Mouse (Mus musculus): ENCODE measurements around the gene Ascc3. TPM values are rescaled to one million over a fixed set of nuclear protein-coding genes. Genes with fewer than 3 reads are reported as not detected.

Gene Ascc3
- polyA plus RNA-seq, 1 experiment from 2014 or later = 20.0 TPM

DNA sequence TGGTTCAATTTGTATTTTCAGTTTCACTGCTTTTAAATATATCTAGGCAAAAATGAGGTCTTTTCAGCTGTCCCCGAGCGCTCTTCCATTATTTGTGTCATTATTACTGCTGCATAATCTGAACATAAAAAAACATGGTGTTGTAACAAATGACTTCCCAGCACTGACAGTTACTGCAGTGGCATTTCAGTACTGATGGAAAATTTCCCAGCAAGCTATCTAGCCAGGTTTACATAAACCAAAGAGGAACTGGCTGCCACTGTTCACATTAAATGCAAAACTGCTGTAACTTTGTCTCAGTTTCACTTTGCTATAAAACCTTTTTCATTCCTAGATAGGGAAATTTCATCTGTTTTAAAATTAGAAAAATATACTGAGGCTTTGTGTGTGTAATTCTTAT lies 170.5 kb downstream of the Ascc3 start:
- no peaks in the 10 kb centered on the region for H3K27me3 ChIP-seq
- 74% methylated on average over 2 of the region's 2 CpGs for WGBS
- H3K27ac ChIP-seq (replicated peaks) = no peak overlapping the region
- no peaks in the 10 kb centered on the region for H3K9me3 ChIP-seq (replicated peaks)
- H3K4me1 ChIP-seq = no peaks in the 10 kb centered on the region
- no peak overlapping the region for H3K4me3 ChIP-seq (replicated peaks)
- no peaks in the 10 kb centered on the region for H3K36me3 ChIP-seq
- no peak for ATAC-seq (ENCODE audit: insufficient number of reproducible peaks, low FRiP score, low TSS enrichment, low read depth)
- H3K9ac ChIP-seq = no peak overlapping the region
- H3K4me2 ChIP-seq (replicated peaks) = no peak overlapping the region

DNA sequence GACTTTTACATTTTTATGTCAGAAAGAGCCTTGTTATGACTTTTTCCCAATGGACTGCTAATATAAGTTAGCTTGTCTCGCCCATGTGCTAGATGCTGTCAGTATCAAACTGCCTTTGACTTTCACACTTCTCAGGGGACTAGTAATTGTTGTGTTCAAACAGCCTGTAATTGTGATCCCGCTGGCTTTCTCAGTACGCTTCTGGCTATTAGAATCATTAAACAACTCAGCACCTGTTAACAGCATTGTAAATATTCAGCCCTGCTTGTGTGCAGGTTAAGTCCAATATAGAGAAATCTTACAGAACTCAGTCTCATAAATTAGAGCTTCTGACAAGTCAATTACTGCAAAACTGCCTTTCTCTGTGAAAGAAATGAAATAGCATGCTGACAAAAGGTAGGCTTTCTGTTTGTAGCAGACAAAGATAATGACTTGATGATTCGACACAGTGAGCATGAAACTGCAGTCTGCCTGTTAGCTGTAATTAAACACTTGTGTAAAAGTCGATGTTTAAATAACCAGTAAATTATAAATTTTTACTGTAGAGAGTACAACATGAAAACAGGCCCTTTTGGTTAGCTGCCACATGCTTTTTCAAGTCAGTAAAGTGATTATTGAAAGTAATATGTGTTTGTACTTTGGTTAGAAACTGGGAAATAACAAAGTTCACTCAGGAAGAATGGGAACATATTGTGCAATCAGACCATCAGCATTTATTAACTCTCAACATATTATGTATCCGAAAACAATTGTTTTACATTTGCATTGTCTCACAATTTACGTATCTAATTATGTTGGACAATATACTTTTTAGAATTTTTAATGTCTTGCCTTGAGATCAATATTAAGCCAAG lies 171.2 kb downstream of the Ascc3 start:
- WGBS = 70% methylated on average over 7 of the region's 7 CpGs
- Histone ChIP-seq H3K27ac (replicated peaks) (no peak overlapping the region), H3K36me3 (no peaks in the 10 kb centered on the region), H3K9ac (no peak overlapping the region), H3K4me2 (replicated peaks) (no peak overlapping the region), H3K9me3 (replicated peaks) (no peaks in the 10 kb centered on the region), H3K27me3 (no peaks in the 10 kb centered on the region), H3K4me3 (replicated peaks) (no peak overlapping the region), H3K4me1 (no peaks in the 10 kb centered on the region)
- ATAC-seq (ENCODE audit: insufficient number of reproducible peaks, low FRiP score, low TSS enrichment, low read depth) = no peak

DNA sequence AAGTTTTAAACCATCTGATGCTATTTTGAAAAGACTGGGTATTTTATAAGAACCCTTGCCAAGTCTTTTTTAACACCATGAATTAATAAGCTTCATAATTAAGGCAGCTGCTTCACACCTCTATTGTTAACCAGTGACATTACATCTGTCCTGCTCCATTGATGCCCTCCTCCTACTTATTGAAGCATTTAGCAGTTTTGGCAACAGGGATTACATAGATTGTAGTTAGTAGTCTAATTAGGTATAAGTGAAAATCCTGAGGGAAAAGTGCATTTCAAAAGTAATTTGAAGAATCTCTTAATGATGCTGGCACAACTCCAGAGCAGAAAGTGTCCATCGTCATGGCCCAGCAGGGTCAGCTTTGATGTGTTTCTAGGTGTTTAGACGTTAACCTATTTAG lies 180.3 kb downstream of the Ascc3 start:
- Histone ChIP-seq H3K4me1 (no peaks in the 10 kb centered on the region), H3K9ac (no peak overlapping the region), H3K27me3 (no peaks in the 10 kb centered on the region), H3K9me3 (replicated peaks) (no peaks in the 10 kb centered on the region), H3K27ac (replicated peaks) (no peak overlapping the region), H3K36me3 (no peaks in the 10 kb centered on the region), H3K4me2 (replicated peaks) (no peak overlapping the region), H3K4me3 (replicated peaks) (no peak overlapping the region)
- no peak for ATAC-seq (ENCODE audit: insufficient number of reproducible peaks, low FRiP score, low TSS enrichment, low read depth)
- 63% methylated on average over 2 of the region's 2 CpGs for WGBS

DNA sequence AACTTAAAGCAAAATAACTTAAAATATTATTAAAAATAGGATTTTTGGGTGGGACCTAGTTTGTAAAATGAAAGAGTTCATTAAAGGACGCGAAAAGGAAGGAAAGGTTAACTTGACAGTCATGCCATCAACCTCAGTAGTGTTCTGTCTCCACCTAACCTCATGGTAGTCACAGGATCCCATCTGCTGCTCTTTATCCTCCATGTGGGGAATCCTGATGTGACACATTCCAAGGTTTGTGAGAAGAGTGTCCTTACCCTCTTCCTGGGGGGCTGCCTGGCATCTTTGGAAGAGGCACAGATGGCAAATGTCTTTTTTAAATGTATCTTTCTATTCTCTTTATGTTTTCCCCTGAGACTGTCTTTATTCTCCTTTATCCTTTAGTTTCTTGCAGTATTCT lies 181.4 kb downstream of the Ascc3 start:
- no peaks in the 10 kb centered on the region for H3K4me1 ChIP-seq
- ATAC-seq (ENCODE audit: insufficient number of reproducible peaks, low FRiP score, low TSS enrichment, low read depth) = no peak
- no peak overlapping the region for H3K4me2 ChIP-seq (replicated peaks)
- no peak overlapping the region for H3K4me3 ChIP-seq (replicated peaks)
- no peak overlapping the region for H3K9ac ChIP-seq
- H3K27ac ChIP-seq (replicated peaks) = no peak overlapping the region
- WGBS = 90% methylated on average over 2 of the region's 2 CpGs
- no peaks in the 10 kb centered on the region for H3K27me3 ChIP-seq
- no peaks in the 10 kb centered on the region for H3K9me3 ChIP-seq (replicated peaks)
- H3K36me3 ChIP-seq = no peaks in the 10 kb centered on the region

DNA sequence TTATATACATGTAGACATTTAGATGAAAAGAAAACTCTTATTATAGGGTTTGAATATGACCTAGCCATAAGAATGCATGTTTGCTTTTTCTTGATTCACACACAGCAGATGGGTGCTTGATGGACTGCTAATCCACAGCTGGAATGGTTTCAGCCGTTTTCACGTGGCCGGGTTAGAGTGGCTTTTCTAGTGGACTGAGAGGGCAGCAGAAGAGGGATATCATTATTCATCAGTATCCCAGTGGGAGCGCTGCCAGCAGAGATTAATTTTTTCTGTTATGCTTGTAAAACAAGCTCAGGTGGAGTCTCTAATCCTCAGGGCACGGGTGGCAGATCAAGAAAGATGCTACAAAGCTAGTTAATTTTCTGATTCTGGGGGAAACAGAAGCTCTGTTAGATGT lies 200.4 kb downstream of the Ascc3 start:
- WGBS = 33% methylated on average over 5 of the region's 5 CpGs
- no peaks in the 10 kb centered on the region for H3K27me3 ChIP-seq
- ATAC-seq (ENCODE audit: insufficient number of reproducible peaks, low FRiP score, low TSS enrichment, low read depth) = no peak
- no peak overlapping the region for H3K27ac ChIP-seq (replicated peaks)
- no peak overlapping the region for H3K4me3 ChIP-seq (replicated peaks)
- H3K36me3 ChIP-seq = no peaks in the 10 kb centered on the region
- no peak overlapping the region for H3K9ac ChIP-seq
- H3K4me2 ChIP-seq (replicated peaks) = no peak overlapping the region
- H3K4me1 ChIP-seq = no peaks in the 10 kb centered on the region
- H3K9me3 ChIP-seq (replicated peaks) = no peaks in the 10 kb centered on the region

DNA sequence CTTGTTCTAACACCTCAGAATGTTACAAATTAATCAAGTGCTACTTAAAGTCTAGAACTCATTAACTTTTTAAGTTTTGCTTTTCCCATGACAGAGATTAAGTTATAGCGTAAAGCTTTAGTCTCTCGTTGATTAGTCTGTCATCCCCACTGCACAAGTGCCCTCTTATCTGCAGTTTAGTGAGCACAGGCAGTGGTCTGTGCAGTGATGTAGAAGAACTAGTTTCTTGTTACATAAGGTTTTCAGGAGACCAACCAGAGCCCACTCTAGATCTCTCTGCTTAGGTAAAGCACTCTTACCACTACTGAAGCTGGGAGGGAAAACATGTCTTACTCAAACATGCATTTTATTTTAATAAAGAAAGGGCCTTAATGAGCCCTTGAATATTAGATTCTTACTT lies 209.1 kb downstream of the Ascc3 start:
- ATAC-seq (ENCODE audit: insufficient number of reproducible peaks, low FRiP score, low TSS enrichment, low read depth) = no peak
- WGBS = 58% methylated on average over 2 of the region's 2 CpGs
- H3K27me3 ChIP-seq = no peaks in the 10 kb centered on the region
- no peaks in the 10 kb centered on the region for H3K4me1 ChIP-seq
- H3K9ac ChIP-seq = no peak overlapping the region
- H3K27ac ChIP-seq (replicated peaks) = no peak overlapping the region
- no peak overlapping the region for H3K4me3 ChIP-seq (replicated peaks)
- H3K36me3 ChIP-seq = no peaks in the 10 kb centered on the region
- H3K4me2 ChIP-seq (replicated peaks) = no peak overlapping the region
- H3K9me3 ChIP-seq (replicated peaks) = no peaks in the 10 kb centered on the region

DNA sequence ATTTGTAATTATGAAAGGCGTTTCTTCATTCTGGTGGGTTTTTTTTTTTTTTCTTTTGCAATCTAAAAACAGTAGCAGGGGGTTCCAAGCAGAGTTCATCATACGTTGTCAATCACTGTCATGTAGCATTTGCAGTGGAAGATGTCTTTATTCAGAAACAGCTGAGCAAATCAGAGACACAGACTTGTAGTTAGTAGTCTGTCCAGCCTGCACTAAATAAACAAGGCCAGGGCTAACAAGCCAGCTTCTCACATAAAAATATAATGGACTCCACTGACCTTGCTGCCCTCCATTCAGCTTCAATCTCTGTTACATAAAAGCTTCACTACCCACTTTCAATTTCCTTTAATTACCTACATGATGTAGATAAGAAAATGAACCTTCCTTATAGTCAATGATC lies 209.9 kb downstream of the Ascc3 start:
- no peak for ATAC-seq (ENCODE audit: insufficient number of reproducible peaks, low FRiP score, low TSS enrichment, low read depth)
- Histone ChIP-seq H3K27ac (replicated peaks) (no peak overlapping the region), H3K27me3 (no peaks in the 10 kb centered on the region), H3K4me3 (replicated peaks) (no peak overlapping the region), H3K4me2 (replicated peaks) (no peak overlapping the region), H3K36me3 (no peaks in the 10 kb centered on the region), H3K9ac (no peak overlapping the region), H3K4me1 (no peaks in the 10 kb centered on the region), H3K9me3 (replicated peaks) (no peaks in the 10 kb centered on the region)
- WGBS = 68% methylated on average over 2 of the region's 2 CpGs

DNA sequence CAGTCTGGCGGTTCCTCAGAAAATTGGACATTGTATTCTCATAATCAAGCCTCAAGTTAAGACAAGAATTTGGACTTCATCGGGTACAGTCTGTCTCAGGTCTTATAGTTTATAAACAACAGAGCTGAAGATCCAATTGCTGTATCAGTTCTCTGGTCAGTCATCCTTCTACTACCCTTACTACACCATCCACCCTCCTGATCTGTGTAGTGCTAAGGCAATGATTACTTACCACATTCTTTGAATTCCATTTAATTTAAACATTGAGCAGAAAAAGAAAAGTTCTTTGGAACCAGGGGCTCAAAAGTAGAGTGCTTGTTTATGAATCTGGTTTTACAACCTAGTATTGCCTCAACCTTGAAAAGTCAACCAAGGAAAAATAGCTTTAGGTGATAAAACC lies 213.7 kb downstream of the Ascc3 start:
- no peak for ATAC-seq (ENCODE audit: insufficient number of reproducible peaks, low FRiP score, low TSS enrichment, low read depth)
- 89% methylated on average over 2 of the region's 2 CpGs for WGBS
- H3K4me3 ChIP-seq (replicated peaks) = no peak overlapping the region

DNA sequence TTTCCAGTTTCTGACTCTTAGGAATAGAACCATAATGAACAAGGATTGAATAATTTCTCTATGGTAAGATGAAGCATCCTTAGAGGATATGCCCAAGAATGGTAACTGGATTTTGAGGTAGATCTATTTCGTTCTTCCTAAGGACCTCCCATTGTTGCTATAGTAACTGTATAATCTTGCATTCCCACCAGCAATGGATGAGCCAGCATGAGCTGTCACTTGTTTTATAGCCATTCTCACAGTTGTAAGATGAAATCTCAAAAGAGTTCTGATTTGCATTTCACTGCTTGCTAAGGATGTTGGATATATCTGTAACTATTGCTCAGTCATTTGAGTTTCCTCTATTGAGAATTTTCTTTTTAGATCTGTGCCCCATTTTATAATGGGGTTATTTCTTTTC lies 229.9 kb downstream of the Ascc3 start:
- H3K27me3 ChIP-seq = no peaks in the 10 kb centered on the region
- no peaks in the 10 kb centered on the region for H3K9me3 ChIP-seq (replicated peaks)
- no peak overlapping the region for H3K4me3 ChIP-seq (replicated peaks)
- 81% methylated on average over 1 of the region's 1 CpGs for WGBS
- no peak overlapping the region for H3K9ac ChIP-seq
- no peak for ATAC-seq (ENCODE audit: insufficient number of reproducible peaks, low FRiP score, low TSS enrichment, low read depth)
- no peaks in the 10 kb centered on the region for H3K4me1 ChIP-seq
- no peaks in the 10 kb centered on the region for H3K36me3 ChIP-seq
- no peak overlapping the region for H3K27ac ChIP-seq (replicated peaks)
- H3K4me2 ChIP-seq (replicated peaks) = no peak overlapping the region

More for the DNA sequence above, 213.7 kb downstream of the Ascc3 start:
- H3K27ac ChIP-seq (replicated peaks) = no peak overlapping the region
- H3K9me3 ChIP-seq (replicated peaks) = no peaks in the 10 kb centered on the region
- no peaks in the 10 kb centered on the region for H3K27me3 ChIP-seq
- H3K4me2 ChIP-seq (replicated peaks) = no peak overlapping the region
- no peaks in the 10 kb centered on the region for H3K4me1 ChIP-seq
- no peak overlapping the region for H3K9ac ChIP-seq
- H3K36me3 ChIP-seq = no peaks in the 10 kb centered on the region

DNA sequence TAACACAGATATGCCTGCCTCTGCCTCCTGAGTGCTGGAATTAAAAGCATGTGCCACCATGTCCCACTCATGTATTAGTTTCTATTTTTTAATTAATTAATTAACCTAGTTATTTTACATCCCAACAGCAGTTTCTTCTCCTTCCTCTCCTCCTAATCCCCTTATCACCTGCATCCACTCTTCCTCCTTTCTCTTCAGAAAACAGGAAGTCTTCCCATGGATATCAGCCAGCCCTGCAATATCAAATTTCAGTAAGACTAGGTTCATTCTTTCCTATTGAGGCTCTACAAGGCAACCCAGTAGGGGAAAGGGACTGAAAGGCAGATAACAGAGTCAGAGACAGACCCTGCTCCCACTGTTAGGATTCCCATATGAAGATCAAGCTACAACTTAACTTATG lies 234.4 kb downstream of the Ascc3 start:
- Histone ChIP-seq H3K36me3 (no peaks in the 10 kb centered on the region), H3K4me1 (no peaks in the 10 kb centered on the region), H3K27ac (replicated peaks) (no peak overlapping the region), H3K4me3 (replicated peaks) (no peak overlapping the region), H3K9me3 (replicated peaks) (no peaks in the 10 kb centered on the region), H3K4me2 (replicated peaks) (no peak overlapping the region), H3K27me3 (no peaks in the 10 kb centered on the region), H3K9ac (no peak overlapping the region)
- no peak for ATAC-seq (ENCODE audit: insufficient number of reproducible peaks, low FRiP score, low TSS enrichment, low read depth)

DNA sequence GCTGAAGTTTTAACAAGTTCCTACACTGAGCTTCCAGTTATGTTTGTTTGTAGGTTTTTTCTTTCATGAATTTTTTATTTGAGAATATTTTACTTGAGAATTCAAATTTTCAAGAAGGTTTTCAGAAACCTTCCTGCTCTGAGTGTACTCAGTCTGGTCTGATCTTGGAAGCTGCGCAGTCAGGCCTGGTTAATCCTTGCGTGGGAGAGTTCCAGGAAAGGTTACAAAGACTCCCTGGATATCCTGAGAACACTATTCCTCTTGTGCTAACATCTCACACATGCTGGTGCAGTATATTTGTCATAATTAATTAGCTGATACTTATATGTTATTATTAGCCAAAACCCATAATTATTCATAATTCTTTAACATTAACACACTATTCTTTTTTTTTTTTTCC lies 242.1 kb downstream of the Ascc3 start:
- H3K4me3 ChIP-seq (replicated peaks) = no peak overlapping the region
- WGBS = 79% methylated on average over 2 of the region's 2 CpGs
- H3K4me1 ChIP-seq = no peaks in the 10 kb centered on the region
- no peak for ATAC-seq (ENCODE audit: insufficient number of reproducible peaks, low FRiP score, low TSS enrichment, low read depth)
- H3K9ac ChIP-seq = no peak overlapping the region
- H3K4me2 ChIP-seq (replicated peaks) = no peak overlapping the region
- H3K9me3 ChIP-seq (replicated peaks) = no peaks in the 10 kb centered on the region
- no peaks in the 10 kb centered on the region for H3K27me3 ChIP-seq
- no peak overlapping the region for H3K27ac ChIP-seq (replicated peaks)
- H3K36me3 ChIP-seq = no peaks in the 10 kb centered on the region

DNA sequence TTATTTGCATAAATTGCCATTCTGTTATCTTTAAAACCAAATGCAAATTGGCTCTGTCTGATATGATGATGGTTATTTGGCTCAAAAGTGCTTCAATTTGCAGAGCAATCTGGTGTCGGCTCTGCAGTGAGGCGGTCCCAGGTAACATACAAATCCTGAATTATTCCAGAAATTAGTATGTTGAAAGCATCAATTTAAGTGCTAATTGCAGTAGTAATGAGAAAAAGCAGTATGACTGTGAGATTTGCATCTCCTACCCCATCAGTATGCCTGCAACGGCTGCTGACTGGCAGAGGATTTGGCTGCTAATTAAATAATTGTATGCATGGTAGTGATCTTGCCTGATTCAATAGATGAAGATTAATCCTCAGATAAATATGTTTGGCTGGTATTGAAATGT lies 250.9 kb downstream of the Ascc3 start:
- Histone ChIP-seq H3K4me3 (replicated peaks) (no peak overlapping the region), H3K9ac (no peak overlapping the region), H3K27ac (replicated peaks) (no peak overlapping the region), H3K4me2 (replicated peaks) (no peak overlapping the region), H3K9me3 (replicated peaks) (no peaks in the 10 kb centered on the region), H3K27me3 (no peaks in the 10 kb centered on the region), H3K36me3 (peaks cover 10% of the 10 kb centered on the region; the same call in 1 of the 2 replicates), H3K4me1 (no peaks in the 10 kb centered on the region)
- ATAC-seq (ENCODE audit: insufficient number of reproducible peaks, low FRiP score, low TSS enrichment, low read depth) = no peak
- 75% methylated on average over 3 of the region's 3 CpGs for WGBS
